ENCODE assay signal across 7 mouse cellular contexts in genomic region chr19:6363411-6364240, GRCm38 (mm10). TPM values are rescaled to one million over a fixed set of nuclear protein-coding genes. Genes with fewer than 3 reads are reported as not detected.
A peak's percentile ranks its signal among the peaks of the same experiment; 100 is the strongest.
DNase-seq lines count a peak whose midpoint lies in the region; ATAC-seq lines count a peak whose summit lies in the region.

Gene Sf1 (plus strand): TSS chr19:6363690.

- ATAC-seq in intestine, embryonic 14.5 days (replicated peaks; ENCODE audit: low FRiP score, low TSS enrichment, low read depth): peak; percentile 98

- peak; percentile 99 for DNase-seq in adrenal gland, adult 18-20 months (ENCODE audit: low spot score in 2 of 2)
- DNase-seq in embryo, embryonic 11 days: peak; percentile 99
- peak; percentile 100 for DNase-seq in gastrocnemius, postnatal 25 days
- peak; percentile 97 for DNase-seq in intestine, embryonic 14.5 days (ENCODE audit: low spot score)
- peak; percentile 99 to 100 for DNase-seq in left cerebral cortex, postnatal 14 days (ENCODE audit: low spot score in 2 of 2)
- peak; percentile 100 for DNase-seq in midbrain, embryonic 10.5 days (ENCODE audit: low spot score)
- peak; percentile 99 for DNase-seq in right cerebral cortex, postnatal 4 days

- peak within 1 kb of the TSS; percentile 99 for H3K9ac ChIP-seq in intestine, embryonic 14.5 days (ENCODE audit: low read length)

- H3K9me3 ChIP-seq in intestine, embryonic 14.5 days (ENCODE audit: control insufficient read depth, low read length): no peaks in the 10 kb centered on the region
- no peaks in the 10 kb centered on the region for H3K9me3 ChIP-seq in midbrain, embryonic 10.5 days (replicated peaks)

- peaks cover 14% of the 10 kb centered on the region for H3K4me1 ChIP-seq in intestine, embryonic 14.5 days (replicated peaks; ENCODE audit: control insufficient read depth, insufficient read depth, low read length)
- peaks cover 27% of the 10 kb centered on the region for H3K4me1 ChIP-seq in midbrain, embryonic 10.5 days

- H3K27ac ChIP-seq in intestine, embryonic 14.5 days (ENCODE audit: low read depth): peak within 1 kb of the TSS; percentile 98
- peak within 1 kb of the TSS; percentile 100 for H3K27ac ChIP-seq in midbrain, embryonic 10.5 days (replicated peaks)

- 1% methylated on average over 83 of the region's 85 CpGs for WGBS in intestine, embryonic 14.5 days
- WGBS in midbrain, embryonic 10.5 days: under 1% methylated on average over 85 of the region's 85 CpGs

- peak within 1 kb of the TSS; percentile 93 for H3K4me3 ChIP-seq in intestine, embryonic 14.5 days (ENCODE audit: low read depth, low read length)
- peak within 1 kb of the TSS; percentile 100 for H3K4me3 ChIP-seq in midbrain, embryonic 10.5 days

- H3K36me3 ChIP-seq in intestine, embryonic 14.5 days (ENCODE audit: control insufficient read depth, insufficient read depth, low read length): peaks cover 46% of the 10 kb centered on the region
- peaks cover 50% of the 10 kb centered on the region for H3K36me3 ChIP-seq in midbrain, embryonic 10.5 days

- intact Hi-C loops in left cerebral cortex, postnatal 14 days (cut with DNase I): no loop called here

- H3K4me2 ChIP-seq in intestine, embryonic 14.5 days (ENCODE audit: low read length): peak within 1 kb of the TSS; percentile 60

- no peaks in the 10 kb centered on the region for H3K27me3 ChIP-seq in intestine, embryonic 14.5 days (replicated peaks; ENCODE audit: control insufficient read depth, insufficient read depth, low read length)
- no peaks in the 10 kb centered on the region for H3K27me3 ChIP-seq in midbrain, embryonic 10.5 days (ENCODE audit: low read depth, poor library complexity, severe bottlenecking)

RNA-seq across cellular contexts. Expression of gene Sf1, which starts in this region (rescaled TPM):
- 100 to 1,000 TPM; 233 to 277 TPM for total RNA-seq in adrenal gland, adult 18-20 months (2021)
- 10 to 100 TPM; 65.5 to 75.2 TPM for total RNA-seq in gastrocnemius, postnatal 25 days (2021)
- 135 and 143 TPM in 2 replicates for polyA plus RNA-seq in intestine, embryonic 14.5 days (2014; fragmentation: Nextera tagmentation; extraction: Ambion mirVana)
- 100 to 1,000 TPM; 185 to 186 TPM for total RNA-seq in left cerebral cortex, postnatal 14 days (2021)
- polyA plus RNA-seq in midbrain, embryonic 10.5 days (2016; fragmentation: Nextera tagmentation; extraction: Ambion mirVana): 189 and 194 TPM in 2 replicates

Comparison
In these comparisons a context has a peak if more than half of its experiments do, and no peak if none do; other contexts are left out.
1. Peak in every context shown above with its lines: DNase-seq, ATAC-seq, H3K4me3 ChIP-seq and H3K27ac ChIP-seq.